Mouse (Mus musculus) liver, adult 2 months (tissue): Measurements from ENCODE around the gene Cplane1. TPM values are rescaled to one million over a fixed set of nuclear protein-coding genes. Genes with fewer than 3 reads are reported as not detected.
A peak's percentile ranks its signal among the peaks of the same experiment; 100 is the strongest.

Source experiments
- DNase-seq: peaks from one replicate; pipeline ENCODE4 v3.0.0-alpha.2; 2011; ENCODE audit warnings: low read depth, low spot score; ENCODE audit errors: extremely low read depth
- H3K27ac ChIP-seq: fragments of 200-500 bp; replicated peaks from 2 replicates; pipeline ENCODE4 v1.5.1; 2012; ENCODE audit warnings: low read depth, mild to moderate bottlenecking, control low read depth, inconsistent platforms, low read length; ENCODE audit not compliant: insufficient read depth
- H3K27me3 ChIP-seq: fragments of 200-500 bp; 2 replicates; pipeline ENCODE4 v1.6.1; 2012; ENCODE audit warnings: mild to moderate bottlenecking, moderate library complexity, low read length, inconsistent platforms; ENCODE audit not compliant: control insufficient read depth, insufficient read depth
- H3K36me3 ChIP-seq: fragments of 200-500 bp; 2 replicates; pipeline ENCODE4 v1.6.1; 2012; ENCODE audit warnings: low read length, inconsistent platforms; ENCODE audit not compliant: control insufficient read depth, insufficient read depth
- H3K4me1 ChIP-seq: fragments of 200-500 bp; 2 replicates; pipeline ENCODE4 v1.6.1; 2011; ENCODE audit warnings: low read length; ENCODE audit not compliant: control insufficient read depth, insufficient read depth
- H3K4me3 ChIP-seq: fragments of 200-500 bp; 2 replicates; pipeline ENCODE4 v1.5.1; 2011; ENCODE audit warnings: low read depth, mild to moderate bottlenecking, control low read depth, low read length, moderate library complexity; ENCODE audit not compliant: insufficient read depth
- H3K79me2 ChIP-seq: fragments of 200-500 bp; 2 replicates; pipeline ENCODE4 v1.6.1; 2012; ENCODE audit warnings: inconsistent platforms, mild to moderate bottlenecking, low read length, moderate library complexity; ENCODE audit not compliant: control insufficient read depth, insufficient read depth
- H3K9ac ChIP-seq: fragments of 200-500 bp; 2 replicates; pipeline ENCODE4 v1.6.1; 2012; ENCODE audit warnings: low read depth, mild to moderate bottlenecking, control low read depth, inconsistent platforms, low read length
- CTCF ChIP-seq: fragments of 200-500 bp; IDR thresholded peaks from 2 replicates; pipeline ENCODE4 v1.5.1; 2011; ENCODE audit warnings: low read depth, low read length, control low read depth
- POLR2A ChIP-seq: fragments of 200-500 bp; IDR thresholded peaks from 2 replicates; pipeline ENCODE4 v1.6.1; 2011; ENCODE audit warnings: low read length, control low read depth; ENCODE audit not compliant: insufficient read depth; ENCODE audit errors: extremely low read depth
- WGBS: fragments of 180-500 bp; shearing (Covaris S2); methylation state at CpG from one replicate; pipeline ENCODE4 v1.1.7; 2018; 5-methylcytosine and 5-hydroxymethylcytosine counted together
- polyA plus RNA-seq: library from polyadenylated mRNA; depleted of rRNA; stranded (reverse); fragments of >200 nt; gene quantifications from 2 replicates; pipeline ENCODE4 v1.2.3, GENCODE M21; 2012; rRNA removed
- total RNA-seq: library from RNA; depleted of rRNA; stranded (reverse); fragments of >200 nt; gene quantifications from 2 replicates; pipeline ENCODE4 v1.2.3, GENCODE M21; 2014; rRNA removed

Gene Cplane1
- total RNA-seq, result 2.9 and 3.4 TPM in 2 replicates
- polyA plus RNA-seq, result 0.63 and 0.88 TPM in 2 replicates

GRCm38 (mm10) chr15:8168591-8169265 lies at the start of gene Cplane1:
Gene Cplane1, plus strand, starts transcription at chr15:8169106.
- Histone ChIP-seq H3K9ac (peak within 1 kb of the TSS; percentile 80), H3K79me2 (no peaks in the 10 kb centered on the region), H3K36me3 (no peaks in the 10 kb centered on the region), H3K27me3 (no peaks in the 10 kb centered on the region), H3K4me3 (peak within 1 kb of the TSS; percentile 84), H3K4me1 (no peaks in the 10 kb centered on the region), H3K27ac (peak within 1 kb of the TSS; percentile 4; the same call in 1 of the 2 replicates)
- TF ChIP-seq CTCF (no peak), POLR2A (peak; percentile 49; the same call in 1 of the 2 replicates)
- WGBS, result 1% methylated on average over 47 of the region's 47 CpGs
- peak; percentile 67 for DNase-seq

GRCm38 (mm10) chr15:8129281-8129680 lies 39.6 kb upstream of the Cplane1 start:
- H3K27me3 ChIP-seq, result no peaks in the 10 kb centered on the region
- DNase-seq, result no peak
- peaks cover 45% of the 10 kb centered on the region for H3K36me3 ChIP-seq
- H3K4me3 ChIP-seq, result no peak overlapping the region
- H3K4me1 ChIP-seq, result peaks cover 5% of the 10 kb centered on the region
- no peak overlapping the region for H3K9ac ChIP-seq
- no peak overlapping the region for H3K27ac ChIP-seq
- H3K79me2 ChIP-seq, result no peaks in the 10 kb centered on the region
- no peak for TF ChIP-seq CTCF
- no peak for TF ChIP-seq POLR2A
- WGBS, result 69% methylated on average over 1 of the region's 1 CpGs

GRCm38 (mm10) chr15:8131268-8131667 lies 37.6 kb upstream of the Cplane1 start:
- H3K27me3 ChIP-seq, result no peaks in the 10 kb centered on the region
- TF ChIP-seq CTCF (no peak), POLR2A (no peak)
- peak overlapping the region; percentile 50; the same call in 1 of the 2 replicates for H3K27ac ChIP-seq
- H3K9ac ChIP-seq, result no peak overlapping the region
- no peak overlapping the region for H3K4me3 ChIP-seq
- peaks cover 49% of the 10 kb centered on the region for H3K36me3 ChIP-seq
- 29% methylated on average over 3 of the region's 3 CpGs for WGBS
- no peaks in the 10 kb centered on the region for H3K79me2 ChIP-seq
- peak; percentile 88 for DNase-seq
- H3K4me1 ChIP-seq, result peaks cover 5% of the 10 kb centered on the region

GRCm38 (mm10) chr15:8131761-8132160 lies 37.1 kb upstream of the Cplane1 start:
- Histone ChIP-seq H3K4me1 (peaks cover 5% of the 10 kb centered on the region), H3K9ac (no peak overlapping the region), H3K27me3 (no peaks in the 10 kb centered on the region), H3K79me2 (no peaks in the 10 kb centered on the region), H3K4me3 (no peak overlapping the region), H3K27ac (peak overlapping the region; percentile 67), H3K36me3 (peaks cover 49% of the 10 kb centered on the region)
- DNase-seq, result no peak
- TF ChIP-seq POLR2A (no peak), CTCF (no peak)

GRCm38 (mm10) chr15:8135606-8136005 lies 33.3 kb upstream of the Cplane1 start:
- Histone ChIP-seq H3K4me1 (peaks cover 5% of the 10 kb centered on the region), H3K79me2 (no peaks in the 10 kb centered on the region), H3K27me3 (no peaks in the 10 kb centered on the region), H3K9ac (no peak overlapping the region), H3K27ac (no peak overlapping the region), H3K36me3 (peaks cover 49% of the 10 kb centered on the region), H3K4me3 (no peak overlapping the region)
- no peak for DNase-seq
- TF ChIP-seq CTCF (no peak), POLR2A (no peak)
- 65% methylated on average over 5 of the region's 5 CpGs for WGBS

- no peak overlapping the region for H3K4me3 ChIP-seq
- H3K9ac ChIP-seq, result no peak overlapping the region
- no peak overlapping the region for H3K27ac ChIP-seq
- 83% methylated on average over 1 of the region's 1 CpGs for WGBS
- no peak for DNase-seq
- peaks cover 30% of the 10 kb centered on the region for H3K36me3 ChIP-seq
- H3K27me3 ChIP-seq, result no peaks in the 10 kb centered on the region
- no peaks in the 10 kb centered on the region for H3K4me1 ChIP-seq
- H3K79me2 ChIP-seq, result no peaks in the 10 kb centered on the region
- no peak for TF ChIP-seq CTCF
- no peak for TF ChIP-seq POLR2A
Measured at GRCm38 (mm10) chr15:8161841-8162240, 7.1 kb upstream of the Cplane1 start.
